Mouse (Mus musculus) small intestine, adult 2 months (tissue): Measurements from ENCODE around the gene Hspa5. TPM values are rescaled to one million over a fixed set of nuclear protein-coding genes. Genes with fewer than 3 reads are reported as not detected.

ENCODE experiments used
- H3K27ac ChIP-seq: fragments of 200-500 bp; 2 replicates; pipeline ENCODE4 v1.5.1; 2012; ENCODE audit warnings: low read depth, low read length, control low read depth, inconsistent platforms; ENCODE audit not compliant: insufficient read depth
- H3K27me3 ChIP-seq: fragments of 200-500 bp; 2 replicates; pipeline ENCODE4 v1.6.1; 2012; ENCODE audit warnings: mild to moderate bottlenecking, moderate library complexity, low read length, inconsistent platforms; ENCODE audit not compliant: control insufficient read depth, insufficient read depth
- H3K36me3 ChIP-seq: fragments of 200-500 bp; 2 replicates; pipeline ENCODE4 v1.6.1; 2012; ENCODE audit warnings: mild to moderate bottlenecking, low read length, control low read depth, inconsistent platforms; ENCODE audit not compliant: control insufficient read depth, insufficient read depth
- H3K4me1 ChIP-seq: fragments of 200-500 bp; 2 replicates; pipeline ENCODE4 v1.6.1; 2012; ENCODE audit warnings: low read length, inconsistent platforms, mixed read lengths; ENCODE audit not compliant: control insufficient read depth, insufficient read depth, insufficient read length
- H3K4me3 ChIP-seq: fragments of 200-500 bp; 2 replicates; pipeline ENCODE4 v1.5.1; 2012; ENCODE audit warnings: low read depth, mild to moderate bottlenecking, control low read depth, inconsistent platforms, low read length, moderate library complexity
- CTCF ChIP-seq: fragments of 200-500 bp; IDR thresholded peaks from 2 replicates; pipeline ENCODE4 v1.5.1; 2012; ENCODE audit warnings: low read depth, mild to moderate bottlenecking, control low read depth, inconsistent platforms, low read length, moderate library complexity, mixed read lengths; ENCODE audit not compliant: insufficient replicate concordance, insufficient read length; ENCODE audit errors: extremely low read depth
- POLR2A ChIP-seq: fragments of 200-500 bp; IDR thresholded peaks from 2 replicates; pipeline ENCODE4 v1.6.1; 2012; ENCODE audit warnings: low read depth, mild to moderate bottlenecking, control low read depth, inconsistent platforms, low read length, moderate library complexity
- WGBS: fragments of 180-500 bp; shearing (Covaris S2); methylation state at CpG from one replicate; pipeline ENCODE4 v1.1.7; 2018; 5-methylcytosine and 5-hydroxymethylcytosine counted together
- polyA plus RNA-seq: library from polyadenylated mRNA; depleted of rRNA; stranded (reverse); fragments of >200 nt; gene quantifications from 2 replicates; pipeline ENCODE4 v1.2.3, GENCODE M21; 2012; rRNA removed

Gene Hspa5
- polyA plus RNA-seq = 252 and 340 TPM in 2 replicates

GRCm38 (mm10) chr2:34771368-34772226 lies at the start of gene Hspa5:
TSS of gene Hspa5 (plus strand) at chr2:34771970.
- WGBS = under 1% methylated on average over 60 of the region's 60 CpGs
- H3K27me3 ChIP-seq = no peaks in the 10 kb centered on the region
- peaks cover 11% of the 10 kb centered on the region; the same call in 1 of the 2 replicates for H3K4me1 ChIP-seq
- no peak for TF ChIP-seq CTCF
- peak; percentile 99 for TF ChIP-seq POLR2A
- H3K36me3 ChIP-seq = peaks cover 32% of the 10 kb centered on the region
- peak within 1 kb of the TSS; percentile 80 for H3K4me3 ChIP-seq
- H3K27ac ChIP-seq = peak within 1 kb of the TSS; percentile 85

- Histone ChIP-seq H3K36me3 (peaks cover 54% of the 10 kb centered on the region), H3K27me3 (no peaks in the 10 kb centered on the region), H3K4me1 (no peaks in the 10 kb centered on the region), H3K27ac (no peak overlapping the region), H3K4me3 (no peak overlapping the region)
- WGBS = 94% methylated on average over 5 of the region's 5 CpGs
- TF ChIP-seq POLR2A = no peak
- TF ChIP-seq CTCF = no peak
These were observed 46.5 kb upstream of the Hspa5 start for GRCm38 (mm10) chr2:34725269-34725668.

- H3K36me3 ChIP-seq = peaks cover 45% of the 10 kb centered on the region
- H3K27me3 ChIP-seq = no peaks in the 10 kb centered on the region
- no peak overlapping the region for H3K4me3 ChIP-seq
- no peak for TF ChIP-seq CTCF
- no peak for TF ChIP-seq POLR2A
- WGBS = 84% methylated on average over 8 of the region's 8 CpGs
- no peaks in the 10 kb centered on the region for H3K4me1 ChIP-seq
- no peak overlapping the region for H3K27ac ChIP-seq
These were observed 44.6 kb upstream of the Hspa5 start for GRCm38 (mm10) chr2:34727045-34727728.

GRCm38 (mm10) chr2:34736626-34737025 lies 35.1 kb upstream of the Hspa5 start:
- Histone ChIP-seq H3K27ac (no peak overlapping the region), H3K4me1 (no peaks in the 10 kb centered on the region), H3K27me3 (no peaks in the 10 kb centered on the region), H3K36me3 (no peaks in the 10 kb centered on the region), H3K4me3 (no peak overlapping the region)
- no peak for TF ChIP-seq POLR2A
- 91% methylated on average over 1 of the region's 1 CpGs for WGBS

GRCm38 (mm10) chr2:34737911-34738310 lies 33.9 kb upstream of the Hspa5 start:
- Histone ChIP-seq H3K4me1 (peaks cover 6% of the 10 kb centered on the region; the same call in 1 of the 2 replicates), H3K27me3 (no peaks in the 10 kb centered on the region), H3K4me3 (no peak overlapping the region), H3K36me3 (no peaks in the 10 kb centered on the region; the same call in 1 of the 2 replicates), H3K27ac (no peak overlapping the region)
- no peak for TF ChIP-seq POLR2A
- WGBS = 57% methylated on average over 1 of the region's 1 CpGs

- H3K27ac ChIP-seq = no peak overlapping the region
- H3K4me1 ChIP-seq = peaks cover 6% of the 10 kb centered on the region; the same call in 1 of the 2 replicates
- TF ChIP-seq POLR2A (no peak), CTCF (no peak)
- no peak overlapping the region for H3K4me3 ChIP-seq
- WGBS = 55% methylated on average over 1 of the region's 1 CpGs
- no peaks in the 10 kb centered on the region for H3K27me3 ChIP-seq
- H3K36me3 ChIP-seq = peaks cover 2% of the 10 kb centered on the region; the same call in 1 of the 2 replicates
These were observed 31.9 kb upstream of the Hspa5 start for GRCm38 (mm10) chr2:34739684-34740391.
